Comparison of ENCODE assay signal across 20 mouse cellular contexts in the genomic region with DNA sequence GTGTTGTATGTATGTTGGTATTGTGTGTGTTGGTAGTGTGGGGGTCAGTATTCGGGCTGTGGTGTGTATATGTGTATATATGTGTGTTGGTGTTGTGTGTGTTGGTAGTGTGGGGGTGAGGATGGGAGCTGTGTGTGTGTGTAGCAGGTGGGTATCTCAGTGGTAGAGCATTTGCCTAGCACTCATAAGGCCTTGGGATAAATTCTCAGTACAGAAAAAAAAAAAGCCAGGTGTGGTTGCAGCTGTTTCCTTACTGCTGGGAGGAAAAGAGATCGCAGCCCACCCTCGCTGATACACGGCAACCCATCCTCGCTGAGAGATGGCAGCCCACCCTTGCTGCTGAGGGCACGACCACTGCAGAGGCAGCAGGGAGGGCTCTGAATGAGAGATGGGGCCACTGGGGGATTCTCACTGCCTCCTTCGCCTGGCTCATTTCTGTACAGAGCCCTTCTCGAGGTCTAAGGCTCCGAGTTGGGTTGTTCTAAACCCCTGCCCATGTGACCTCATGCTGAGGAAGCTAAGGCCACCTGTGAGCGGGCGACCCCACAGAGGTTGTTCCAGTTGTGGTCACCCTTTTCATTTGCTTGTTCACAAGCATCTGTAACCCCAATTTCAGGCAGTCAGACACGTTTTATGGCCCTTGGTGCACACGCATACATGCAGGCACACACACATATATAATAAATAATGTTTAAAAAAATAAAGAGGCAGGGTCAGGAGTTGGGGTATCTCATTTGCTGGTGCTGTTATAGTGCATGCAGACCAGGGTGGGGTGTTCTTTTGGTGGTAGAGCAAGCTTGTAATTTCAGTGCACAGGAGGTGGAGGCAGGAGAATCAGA. TPM values are rescaled to one million over a fixed set of nuclear protein-coding genes. Genes with fewer than 3 reads are reported as not detected.
DNase-seq lines count a peak whose midpoint lies in the region; ATAC-seq and TF ChIP-seq lines count a peak whose summit lies in the region.
"Had no signal": no experiment of that assay in that cellular context is flagged by ENCODE, and none has a peak within 500 bp of the region (broad histone marks: within the 10 kb centered on the region; RNA-seq: fewer than 3 reads in every experiment).

No protein-coding gene starts in this region.

- no peaks in the 10 kb centered on the region for H3K9me3 ChIP-seq in liver, embryonic 16.5 days (replicated peaks; ENCODE audit: control insufficient read depth, low read length)
- H3K9me3 ChIP-seq in ES-E14 (ENCODE audit: control insufficient read depth, insufficient read depth, low read depth, low read length), result no peaks in the 10 kb centered on the region
- no peaks in the 10 kb centered on the region for H3K9me3 ChIP-seq in stomach, embryonic 16.5 days (replicated peaks; ENCODE audit: control insufficient read depth, low read length)
- H3K9me3 ChIP-seq: forebrain, embryonic 10.5 days; heart, embryonic 13.5 days; liver, embryonic 13.5 days; midbrain, embryonic 13.5 days; neural tube, embryonic 13.5 days had no signal

- H3K4me2 ChIP-seq in liver, embryonic 16.5 days (ENCODE audit: low read depth, low read length), result no peak overlapping the region
- no peak overlapping the region for H3K4me2 ChIP-seq in stomach, embryonic 16.5 days (ENCODE audit: low read depth, low read length)
- H3K4me2 ChIP-seq: heart, embryonic 13.5 days; midbrain, embryonic 13.5 days; neural tube, embryonic 13.5 days had no signal

- no peaks in the 10 kb centered on the region for H3K36me3 ChIP-seq in liver, embryonic 16.5 days (ENCODE audit: control insufficient read depth, insufficient read depth)
- H3K36me3 ChIP-seq in ES-E14 (ENCODE audit: control insufficient read depth, insufficient read depth, low read length, poor library complexity, severe bottlenecking), result no peaks in the 10 kb centered on the region
- H3K36me3 ChIP-seq in stomach, embryonic 16.5 days (ENCODE audit: control insufficient read depth, insufficient read depth, low read length), result no peaks in the 10 kb centered on the region
- H3K36me3 ChIP-seq: forebrain, embryonic 10.5 days; heart, embryonic 13.5 days; liver, embryonic 13.5 days; midbrain, embryonic 13.5 days; neural tube, embryonic 13.5 days had no signal

- in situ Hi-C loops in ES-E14 (cut with MboI; ENCODE audit: low sequenced_read_pairs in 2 of 2, unreplicated experiment in 2 of 2), result no loop called here

- no peak overlapping the region for H3K4me3 ChIP-seq in liver, embryonic 16.5 days (ENCODE audit: low read depth, low read length)
- H3K4me3 ChIP-seq in ES-E14 (ENCODE audit: insufficient read depth in 1 of 2, low read depth in 1 of 2, low read length in 2 of 2, poor library complexity in 1 of 2, severe bottlenecking in 1 of 2), result no peak overlapping the region
- H3K4me3 ChIP-seq in stomach, embryonic 16.5 days (replicated peaks; ENCODE audit: low read length), result no peak overlapping the region
- H3K4me3 ChIP-seq: forebrain, embryonic 10.5 days; heart, embryonic 13.5 days; liver, embryonic 13.5 days; midbrain, embryonic 13.5 days; neural tube, embryonic 13.5 days had no signal

- ATAC-seq in liver, embryonic 16.5 days (ENCODE audit: low read depth), result no peak
- no peak for ATAC-seq in stomach, embryonic 16.5 days (ENCODE audit: insufficient read depth, low FRiP score)
- ATAC-seq: forebrain, postnatal 0 days; hindbrain, embryonic 16.5 days; intestine, embryonic 16.5 days; lung, postnatal 0 days; midbrain, embryonic 13.5 days had no signal

- peaks cover 23% of the 10 kb centered on the region for H3K4me1 ChIP-seq in liver, embryonic 16.5 days (ENCODE audit: control insufficient read depth, low read depth, low read length)
- H3K4me1 ChIP-seq in ES-E14 (ENCODE audit: control insufficient read depth in 2 of 2, insufficient read depth in 2 of 2, low read length in 2 of 2, poor library complexity in 1 of 2), result peaks cover 10 to 23% of the 10 kb centered on the region in 2 experiments
- H3K4me1 ChIP-seq in stomach, embryonic 16.5 days (ENCODE audit: control insufficient read depth, insufficient read depth, low read length), result peaks cover 15% of the 10 kb centered on the region
- H3K4me1 ChIP-seq: midbrain, embryonic 13.5 days; neural tube, embryonic 13.5 days had no signal

- no peak overlapping the region for H3K9ac ChIP-seq in liver, embryonic 16.5 days (ENCODE audit: low read depth, low read length)
- H3K9ac ChIP-seq in ES-E14 (ENCODE audit: insufficient read depth, low read depth, low read length, poor library complexity, severe bottlenecking), result peak overlapping the region; percentile 44; the same call in 1 of the 2 replicates
- 0 out of 2 replicates have a peak overlapping the region, but pooled peaks have one; percentile 22 for H3K9ac ChIP-seq in stomach, embryonic 16.5 days (ENCODE audit: low read length)
- H3K9ac ChIP-seq: forebrain, postnatal 0 days; heart, embryonic 13.5 days; liver, embryonic 13.5 days; midbrain, embryonic 13.5 days; neural tube, embryonic 13.5 days had no signal

- 61% methylated on average over 13 of the region's 13 CpGs for WGBS in liver, embryonic 16.5 days (ENCODE audit: insufficient replicate concordance)
- WGBS in stomach, embryonic 16.5 days, result 79% methylated on average over 13 of the region's 13 CpGs

- H3K27ac ChIP-seq in liver, embryonic 16.5 days (ENCODE audit: low read length), result peak overlapping the region; percentile 70; the same call in 1 of the 2 replicates
- peak overlapping the region; percentile 46; the same call in 1 of the 2 replicates for H3K27ac ChIP-seq in ES-E14 (ENCODE audit: insufficient read depth, low read depth, low read length, poor library complexity, severe bottlenecking)
- H3K27ac ChIP-seq in stomach, embryonic 16.5 days (ENCODE audit: low read length), result no peak overlapping the region
- H3K27ac ChIP-seq: forebrain, embryonic 10.5 days; heart, embryonic 13.5 days; midbrain, embryonic 13.5 days; neural tube, embryonic 13.5 days had no signal

- H3K27me3 ChIP-seq in liver, embryonic 16.5 days (ENCODE audit: control insufficient read depth, insufficient read depth, low read depth, low read length), result no peaks in the 10 kb centered on the region
- H3K27me3 ChIP-seq in stomach, embryonic 16.5 days (ENCODE audit: control insufficient read depth, insufficient read depth, low read length), result no peaks in the 10 kb centered on the region
- H3K27me3 ChIP-seq: heart, embryonic 13.5 days; liver, embryonic 13.5 days; midbrain, embryonic 13.5 days; neural tube, embryonic 13.5 days had no signal

- DNase-seq in liver (no peak), ES-E14 (ENCODE audit: low read depth, low spot score) (no peak)
- DNase-seq in thymus, postnatal 36 days, result peak; percentile 52 to 75
- DNase-seq in ovary, postnatal 10 days (ENCODE audit: low spot score), result no peak
- no peak for DNase-seq in kidney, postnatal 14 days
- DNase-seq: adrenal gland, postnatal 25 days; cerebellum, adult 2 months; cerebellum, postnatal 36 days; forebrain, postnatal 0 days; gastrocnemius, postnatal 36 days; liver, embryonic 13.5 days had no signal

TF ChIP-seq in ES-E14, 5 proteins besides CTCF, POLR2A, EP300 and RAD21:
- TF ChIP-seq MAFK (IDR thresholded peaks at IDR 0.05; ENCODE audit: insufficient read depth, low read depth, low read length) (no peak), HCFC1 (IDR thresholded peaks at IDR 0.05; ENCODE audit: borderline replicate concordance, insufficient read depth, low read length) (no peak), ZC3H11A (IDR thresholded peaks at IDR 0.05; ENCODE audit: borderline replicate concordance, low read depth, low read length) (no peak), ZNF384 (IDR thresholded peaks at IDR 0.05; ENCODE audit: low read depth, low read length) (no peak), CHD2 (IDR thresholded peaks at IDR 0.05; ENCODE audit: low read depth, low read length) (no peak)

RNA-seq across cellular contexts. Expression of a gene that starts 19.3 kb away (rescaled TPM):
- 105 and 116 TPM in 2 replicates for polyA plus RNA-seq in liver, embryonic 16.5 days (2015; fragmentation: Nextera tagmentation; extraction: Ambion mirVana)
- total RNA-seq in ES-E14 (2012; rRNA removed), result 143 and 195 TPM in 2 replicates
- polyA plus RNA-seq in stomach, embryonic 16.5 days (2015; fragmentation: Nextera tagmentation; extraction: Ambion mirVana), result 238 and 248 TPM in 2 replicates

RNA-seq across cellular contexts. Expression of a gene that starts 40.9 kb away (rescaled TPM):
- polyA plus RNA-seq in liver, embryonic 16.5 days (2015; fragmentation: Nextera tagmentation; extraction: Ambion mirVana), result 6.8 and 7.5 TPM in 2 replicates
- total RNA-seq in ES-E14 (2012; rRNA removed), result 24.2 and 27.4 TPM in 2 replicates
- 13.3 and 13.8 TPM in 2 replicates for polyA plus RNA-seq in stomach, embryonic 16.5 days (2015; fragmentation: Nextera tagmentation; extraction: Ambion mirVana)

RNA-seq across cellular contexts. Expression of a gene that starts 56.5 kb away (rescaled TPM):
- polyA plus RNA-seq in liver, embryonic 16.5 days (2015; fragmentation: Nextera tagmentation; extraction: Ambion mirVana), result 2.9 and 3.1 TPM in 2 replicates
- 15.4 and 19.1 TPM in 2 replicates for total RNA-seq in ES-E14 (2012; rRNA removed)
- 13.3 and 13.9 TPM in 2 replicates for polyA plus RNA-seq in stomach, embryonic 16.5 days (2015; fragmentation: Nextera tagmentation; extraction: Ambion mirVana)

Comparison
In these comparisons a context has a peak if more than half of its experiments do, and no peak if none do; other contexts are left out.
1. DNase-seq: peak in thymus, postnatal 36 days (2 of 2); none in liver (single experiment), ES-E14 (single experiment), ovary, postnatal 10 days (single experiment) and kidney, postnatal 14 days (single experiment).